Mouse (Mus musculus) midbrain, embryonic 10.5 days (tissue): Measurements from ENCODE around the gene Aim2. TPM values are rescaled to one million over a fixed set of nuclear protein-coding genes. Genes with fewer than 3 reads are reported as not detected.
"Not testable (repeated sequence)": the region's sequence is repeated elsewhere in the genome, so short reads cannot be mapped to it uniquely, and the experiment has no call there.

Source experiments
- DNase-seq: peaks from one replicate; pipeline ENCODE4 v3.0.0-alpha.2; 2017; ENCODE audit warnings: low spot score
- H3K27ac ChIP-seq: fragments of 300-500 bp; sonication (generic); replicated peaks from 2 replicates; pipeline ENCODE4 v1.5.1; 2016; ENCODE audit warnings: mild to moderate bottlenecking
- H3K27me3 ChIP-seq: fragments of 300-500 bp; sonication (generic); 2 replicates; pipeline ENCODE4 v1.6.1; 2016; ENCODE audit warnings: low read depth, mild to moderate bottlenecking; ENCODE audit not compliant: poor library complexity, severe bottlenecking
- H3K36me3 ChIP-seq: fragments of 300-500 bp; sonication (generic); 2 replicates; pipeline ENCODE4 v1.6.1; 2016; ENCODE audit warnings: mild to moderate bottlenecking, moderate library complexity
- H3K4me1 ChIP-seq: fragments of 300-500 bp; sonication (generic); 2 replicates; pipeline ENCODE4 v1.6.1; 2016
- H3K4me3 ChIP-seq: fragments of 300-500 bp; sonication (generic); 2 replicates; pipeline ENCODE4 v1.5.1; 2016; ENCODE audit warnings: mild to moderate bottlenecking, moderate library complexity
- H3K9me3 ChIP-seq: fragments of 300-500 bp; sonication (generic); replicated peaks from 2 replicates; pipeline ENCODE4 v1.6.1; 2016; ENCODE audit warnings: mild to moderate bottlenecking
- WGBS: fragments of 180-500 bp; shearing (Covaris S2); methylation state at CpG from one replicate; pipeline ENCODE4 v1.1.7; 2016; 5-methylcytosine and 5-hydroxymethylcytosine counted together
- polyA plus RNA-seq: library from polyadenylated mRNA; unstranded; fragments of >200 nt; fragmentation: Nextera tagmentation; extraction: Ambion mirVana; gene quantifications from 2 replicates; pipeline ENCODE4 v1.2.1, GENCODE M21; 2016

Aim2 gene
- polyA plus RNA-seq, 1 experiment from 2014 or later, result 6.7 TPM

DNA sequence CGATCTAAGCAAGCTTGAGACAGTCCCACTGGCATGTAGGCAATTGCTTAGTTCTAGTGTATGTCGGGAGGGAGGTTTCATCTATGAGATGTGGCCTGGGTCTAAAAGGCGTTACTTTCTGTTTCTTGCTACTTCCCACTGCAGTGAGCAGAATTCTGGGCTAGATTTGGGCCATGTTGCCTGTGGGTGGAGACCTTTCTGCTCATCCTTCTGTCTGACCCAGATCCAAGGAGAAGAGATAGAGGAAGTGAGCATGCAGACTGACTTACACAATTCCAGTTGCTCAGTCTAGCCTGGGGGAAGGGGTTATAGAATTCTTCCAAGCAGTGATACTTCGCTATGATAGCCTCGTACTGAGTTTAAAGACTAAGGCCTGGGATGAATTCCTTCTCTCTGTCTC lies 101.0 kb downstream of the Aim2 start:
- Histone ChIP-seq H3K27me3 (no peaks in the 10 kb centered on the region), H3K27ac (no peak overlapping the region), H3K9me3 (no peaks in the 10 kb centered on the region), H3K36me3 (peaks cover 6% of the 10 kb centered on the region; the same call in 1 of the 2 replicates), H3K4me1 (no peaks in the 10 kb centered on the region), H3K4me3 (no peak overlapping the region)
- no peak for DNase-seq
- 89% methylated on average over 5 of the region's 5 CpGs for WGBS

DNA sequence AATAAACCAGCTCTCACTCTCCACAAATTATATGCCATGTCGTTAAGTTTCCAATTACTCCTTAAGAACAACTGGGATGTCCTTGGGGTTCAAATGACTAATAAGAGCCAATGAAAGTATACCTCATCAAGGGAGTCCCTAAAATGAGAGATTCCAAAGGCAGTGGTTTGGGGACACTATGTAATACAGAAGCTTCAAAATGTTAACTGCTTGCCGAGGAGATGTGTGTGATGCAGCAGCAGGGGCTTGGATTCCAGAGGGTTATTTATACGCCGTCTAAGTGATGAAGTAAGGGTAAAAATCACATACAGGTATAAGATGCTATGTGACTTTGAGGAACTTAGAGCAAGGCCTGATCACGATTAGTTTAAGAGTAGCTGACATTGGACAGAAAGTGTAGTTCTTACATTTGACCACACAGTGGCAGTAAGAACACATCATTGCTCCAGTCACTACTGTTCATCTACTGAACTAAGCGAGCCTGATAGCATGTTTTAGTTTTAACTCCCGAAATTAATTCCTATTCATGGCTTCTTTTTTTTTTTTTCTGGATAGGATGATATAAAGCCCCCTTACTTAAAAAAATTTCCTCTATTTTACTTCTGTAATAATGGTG lies 105.6 kb downstream of the Aim2 start:
- DNase-seq, result no peak
- H3K9me3 ChIP-seq, result no peaks in the 10 kb centered on the region
- H3K4me3 ChIP-seq, result no peak overlapping the region
- 59% methylated on average over 7 of the region's 7 CpGs for WGBS
- H3K27me3 ChIP-seq, result no peaks in the 10 kb centered on the region
- H3K27ac ChIP-seq, result no peak overlapping the region
- H3K36me3 ChIP-seq, result peaks cover 3% of the 10 kb centered on the region; the same call in 1 of the 2 replicates
- no peaks in the 10 kb centered on the region for H3K4me1 ChIP-seq

- Histone ChIP-seq H3K4me3 (no peak overlapping the region), H3K36me3 (peaks cover 3% of the 10 kb centered on the region; the same call in 1 of the 2 replicates), H3K27ac (no peak overlapping the region), H3K9me3 (no peaks in the 10 kb centered on the region), H3K27me3 (no peaks in the 10 kb centered on the region), H3K4me1 (peaks cover 2% of the 10 kb centered on the region; the same call in 1 of the 2 replicates)
- 95% methylated on average over 5 of the region's 5 CpGs for WGBS
- DNase-seq, result no peak
Measured at GRCm38 (mm10) chr1:173456761-173457160, 106.1 kb downstream of the Aim2 start.

DNA sequence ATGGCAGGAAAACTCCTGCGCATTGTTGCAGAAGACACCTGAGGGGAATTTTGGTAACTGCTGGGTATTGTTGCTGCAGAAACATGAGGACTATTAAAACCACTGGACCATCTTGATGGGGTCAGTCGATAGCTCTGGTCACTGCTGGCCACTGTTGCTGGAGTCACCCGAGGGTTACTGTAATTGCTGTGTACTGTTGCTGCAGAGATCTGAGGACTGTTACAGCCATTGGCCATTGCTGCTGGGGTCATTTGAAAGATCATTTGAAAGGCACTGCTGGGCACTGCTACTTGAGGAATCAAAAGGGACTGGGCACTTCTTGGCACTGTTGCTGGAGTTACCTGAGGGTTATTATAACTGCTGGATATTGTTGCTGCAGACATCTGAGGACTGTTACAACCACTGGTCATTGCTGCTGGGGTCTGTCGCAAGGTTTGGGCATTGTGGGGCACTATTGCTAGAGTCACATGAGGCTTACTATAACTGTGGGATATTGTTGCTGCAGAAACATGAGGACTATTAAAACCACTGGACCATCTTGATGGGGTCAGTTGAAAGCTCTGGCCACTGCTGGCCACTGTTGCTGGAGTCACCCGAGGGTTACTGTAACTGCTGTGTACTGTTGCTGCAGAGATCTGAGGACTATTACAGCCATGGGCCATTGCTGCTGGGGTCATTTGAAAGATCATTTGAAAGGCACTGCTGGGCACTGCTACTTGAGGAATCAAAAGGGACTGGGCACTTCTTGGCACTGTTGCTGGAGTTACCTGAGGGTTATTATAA lies 129.9 kb downstream of the Aim2 start:
- not testable (repeated sequence) for H3K27ac ChIP-seq, DNase-seq, H3K4me3 ChIP-seq, H3K4me1 ChIP-seq, H3K27me3 ChIP-seq, H3K9me3 ChIP-seq, H3K36me3 ChIP-seq
- 91% methylated on average over 5 of the region's 5 CpGs for WGBS

DNA sequence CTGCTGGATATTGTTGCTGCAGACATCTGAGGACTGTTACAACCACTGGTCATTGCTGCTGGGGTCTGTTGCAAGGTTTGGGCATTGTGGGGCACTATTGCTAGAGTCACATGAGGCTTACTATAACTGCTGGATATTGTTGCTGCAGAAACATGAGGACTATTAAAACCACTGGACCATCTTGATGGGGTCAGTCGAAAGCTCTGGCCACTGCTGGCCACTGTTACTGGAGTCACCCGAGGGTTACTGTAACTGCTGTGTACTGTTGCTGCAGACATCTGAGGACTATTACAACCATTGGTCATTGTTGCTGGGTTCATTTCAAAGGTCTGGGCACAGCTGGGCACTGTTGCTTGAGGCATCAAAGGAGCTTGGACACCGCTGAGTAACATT lies 130.5 kb downstream of the Aim2 start:
- not testable (repeated sequence) for H3K27me3 ChIP-seq, H3K4me3 ChIP-seq, H3K36me3 ChIP-seq, H3K4me1 ChIP-seq, H3K9me3 ChIP-seq, H3K27ac ChIP-seq, DNase-seq
- 91% methylated on average over 3 of the region's 3 CpGs for WGBS

DNA sequence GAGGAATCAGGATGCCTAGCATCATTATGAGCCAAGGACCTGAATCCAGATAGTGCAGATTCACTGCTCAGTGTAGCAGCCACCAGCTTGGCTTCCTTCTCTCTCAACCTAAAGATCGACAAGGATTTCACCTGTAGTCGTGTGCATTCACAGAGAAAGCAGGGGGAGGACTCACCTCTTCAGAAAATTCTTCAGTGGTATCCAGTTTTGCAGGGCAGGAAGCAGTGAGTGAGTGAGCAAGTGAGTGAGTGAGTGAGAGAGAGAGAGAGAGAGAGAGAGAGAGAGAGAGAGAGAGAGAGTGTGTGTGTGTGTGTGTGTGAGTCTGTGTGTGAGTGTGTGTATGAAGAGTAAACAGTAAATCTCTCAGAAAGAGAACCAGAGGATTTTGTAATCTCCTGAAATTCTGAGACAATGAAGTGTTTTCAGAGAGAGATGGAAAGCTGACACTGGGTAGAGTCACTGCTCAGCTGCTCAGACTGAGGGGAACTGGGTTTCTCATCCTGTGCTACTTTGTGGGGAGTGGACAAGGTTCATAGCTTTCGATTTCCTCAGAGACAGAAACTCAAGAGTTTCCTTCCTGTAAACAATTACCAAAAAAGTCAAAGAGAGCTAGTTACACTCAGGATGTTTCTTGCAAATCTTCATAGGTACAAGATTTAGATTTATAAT lies 140.3 kb downstream of the Aim2 start, which contains the start of gene Ifi206:
Ifi206 (minus strand) TSS at position 230 of the 669 bp plus-strand sequence.
- not testable (repeated sequence) for H3K36me3 ChIP-seq, H3K4me3 ChIP-seq, H3K27ac ChIP-seq, H3K4me1 ChIP-seq, H3K27me3 ChIP-seq, DNase-seq, H3K9me3 ChIP-seq
- 78% methylated on average over 3 of the region's 3 CpGs for WGBS

GRCm38 (mm10) chr1:173491483-173491882 lies 140.8 kb downstream of the Aim2 start:
- H3K27me3 ChIP-seq, H3K4me1 ChIP-seq, H3K4me3 ChIP-seq, DNase-seq, H3K36me3 ChIP-seq, H3K9me3 ChIP-seq, H3K27ac ChIP-seq: not testable (repeated sequence)

DNA sequence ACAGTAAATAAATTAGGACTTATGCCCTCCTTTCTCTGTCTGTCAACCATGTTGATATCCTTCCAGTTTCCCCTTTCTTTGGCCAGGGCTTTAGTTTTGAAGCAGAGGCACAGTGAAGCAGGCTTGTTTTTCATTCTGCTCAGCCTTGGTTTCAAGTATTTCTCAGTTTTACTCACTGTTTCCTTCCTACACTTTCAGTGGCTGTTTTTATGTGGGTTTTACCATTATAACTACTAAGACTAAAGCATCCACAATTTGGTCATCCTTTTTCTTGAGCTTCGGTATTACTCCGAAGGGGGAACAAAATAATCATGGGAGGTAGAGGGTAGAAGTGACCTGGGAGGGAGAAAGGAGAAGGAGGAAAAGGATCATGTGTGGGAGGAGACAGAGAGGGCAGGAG lies 159.9 kb downstream of the Aim2 start:
- H3K9me3 ChIP-seq, H3K4me3 ChIP-seq, DNase-seq, H3K27me3 ChIP-seq, H3K27ac ChIP-seq, H3K4me1 ChIP-seq, H3K36me3 ChIP-seq: not testable (repeated sequence)
- 97% methylated on average over 2 of the region's 2 CpGs for WGBS

Other genes with a start within 250 kb of the Aim2 start
- gene Olfr1408, start 213.5 kb upstream of the Aim2 start, polyA plus RNA-seq, result not detected in 2 replicates
- not detected in 2 replicates for gene Olfr1406, start 160.2 kb upstream of the Aim2 start, polyA plus RNA-seq
- gene Olfr218, start 153.1 kb upstream of the Aim2 start, polyA plus RNA-seq, result not detected in 2 replicates
- not detected in 2 replicates for gene Olfr1404, start 138.5 kb upstream of the Aim2 start, polyA plus RNA-seq
- not detected in 2 replicates for gene Fcer1a, start 123.7 kb upstream of the Aim2 start, polyA plus RNA-seq
- not detected in 2 replicates for gene Olfr418, start 84.9 kb upstream of the Aim2 start, polyA plus RNA-seq
- not detected in 2 replicates for gene Mptx2, start 73.1 kb upstream of the Aim2 start, polyA plus RNA-seq
- gene Ackr1, start 17.1 kb upstream of the Aim2 start, polyA plus RNA-seq, result 1.6 and 2.4 TPM in 2 replicates
- 2.0 and 5.3 TPM in 2 replicates for gene Cadm3, start 16.8 kb downstream of the Aim2 start, polyA plus RNA-seq
- gene Ifi206, start 140.2 kb downstream of the Aim2 start, polyA plus RNA-seq, result not detected in 2 replicates
- gene Ifi214, start 185.1 kb downstream of the Aim2 start, polyA plus RNA-seq, result not detected in 2 replicates
- gene Ifi213, start 248.4 kb downstream of the Aim2 start, polyA plus RNA-seq, result not detected in 2 replicates